Mouse (Mus musculus): Measurements from ENCODE around the gene Pclo. TPM values are rescaled to one million over a fixed set of nuclear protein-coding genes. Genes with fewer than 3 reads are reported as not detected.
"Not testable (repeated sequence)": the region's sequence is repeated elsewhere in the genome, so short reads cannot be mapped to it uniquely, and the experiment has no call there.

Pclo gene
- total RNA-seq, 2 experiments from 2014 or later, result 3.5 to 6.7 TPM

- DNase-seq, result no peak
Observed at GRCm38 (mm10) chr5:14691995-14692394, 177.3 kb downstream of the Pclo start.

DNA sequence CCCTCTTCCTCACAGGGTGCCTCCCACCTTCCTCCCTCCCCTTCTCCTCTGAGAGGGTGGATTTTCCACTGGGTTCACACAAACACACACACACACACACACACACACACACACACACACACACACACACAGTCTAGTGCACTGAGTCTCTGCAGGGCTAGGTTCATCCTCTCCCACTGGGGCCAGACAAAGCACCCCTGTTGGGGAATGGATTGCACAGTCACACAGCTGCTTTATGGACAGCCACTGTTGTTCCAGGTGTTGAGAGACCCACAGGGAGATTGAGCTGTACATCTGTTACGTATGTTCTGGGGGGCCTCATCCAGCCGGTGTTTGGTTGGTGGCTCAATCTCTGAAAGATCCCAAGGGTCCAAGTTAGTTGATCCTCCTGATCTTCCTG, 182.0 kb downstream of the Pclo start:
- DNase-seq, result no peak

GRCm38 (mm10) chr5:14700900-14701299, 186.2 kb downstream of the Pclo start:
- DNase-seq, result no peak

DNA sequence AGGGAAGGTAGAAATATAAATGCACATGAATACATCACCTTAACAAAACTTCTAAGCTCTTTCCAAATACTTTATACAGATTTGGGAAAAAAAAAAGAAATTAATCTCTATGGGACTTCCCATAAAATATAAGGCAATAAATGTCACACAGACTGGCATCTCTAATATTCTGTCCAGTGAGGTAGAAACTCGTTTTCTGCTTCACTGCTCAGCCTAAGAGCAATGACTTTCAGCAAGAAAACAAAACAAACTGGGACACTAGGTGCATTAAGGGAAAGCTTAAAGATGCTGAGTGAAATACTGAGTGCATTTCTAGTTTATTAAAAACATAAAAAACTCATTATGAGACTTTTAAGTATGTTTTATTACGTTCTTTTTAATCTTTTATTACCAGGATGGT, 190.7 kb downstream of the Pclo start:
- no peak for DNase-seq

DNA sequence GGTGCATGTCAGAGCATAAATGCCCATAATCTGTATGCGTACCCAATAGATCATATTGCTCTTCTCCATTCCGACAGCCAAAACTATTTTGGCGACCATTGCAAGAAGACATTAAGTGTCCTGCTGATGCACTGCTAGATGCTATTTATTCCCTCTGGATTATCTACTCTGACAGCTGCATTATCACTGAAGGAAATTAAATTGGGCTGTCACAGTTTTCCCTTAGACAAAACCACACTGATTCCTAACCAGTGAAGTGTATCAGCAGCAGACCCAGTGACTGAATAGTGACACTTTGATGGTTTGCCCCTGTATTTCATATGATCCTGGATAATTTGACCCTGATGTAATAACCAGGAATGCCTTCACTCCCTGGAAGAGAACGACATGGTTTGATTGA, 192.6 kb downstream of the Pclo start:
- no peak for DNase-seq

DNA sequence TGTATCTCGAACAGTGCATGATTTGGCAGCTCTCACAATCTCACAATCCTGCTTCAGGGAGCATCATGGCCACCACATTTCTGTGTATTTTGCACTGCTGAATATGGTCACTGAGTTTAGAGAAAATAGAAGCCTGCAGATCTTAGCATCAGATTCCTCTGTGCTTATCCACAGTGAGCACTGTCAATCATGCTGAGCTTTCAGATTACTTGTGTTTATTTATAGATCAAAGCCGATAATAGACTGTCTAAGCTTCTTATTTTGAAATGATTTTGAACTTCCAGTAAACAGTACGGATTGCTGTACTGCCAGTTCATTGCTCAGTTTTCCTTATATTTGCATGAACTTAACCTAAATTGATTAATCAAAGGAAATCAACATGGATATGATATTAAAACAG, 208.9 kb downstream of the Pclo start:
- DNase-seq, result no peak

- no peak for DNase-seq
Observed at GRCm38 (mm10) chr5:14728676-14729253, 214.0 kb downstream of the Pclo start.

- no peak for DNase-seq
Observed at GRCm38 (mm10) chr5:14750882-14751281, 236.2 kb downstream of the Pclo start.

- DNase-seq, result no peak
Observed at GRCm38 (mm10) chr5:14766686-14767085, 252.0 kb downstream of the Pclo start.

- DNase-seq, result no peak
Observed at GRCm38 (mm10) chr5:14782362-14783082, 267.8 kb downstream of the Pclo start.

DNA sequence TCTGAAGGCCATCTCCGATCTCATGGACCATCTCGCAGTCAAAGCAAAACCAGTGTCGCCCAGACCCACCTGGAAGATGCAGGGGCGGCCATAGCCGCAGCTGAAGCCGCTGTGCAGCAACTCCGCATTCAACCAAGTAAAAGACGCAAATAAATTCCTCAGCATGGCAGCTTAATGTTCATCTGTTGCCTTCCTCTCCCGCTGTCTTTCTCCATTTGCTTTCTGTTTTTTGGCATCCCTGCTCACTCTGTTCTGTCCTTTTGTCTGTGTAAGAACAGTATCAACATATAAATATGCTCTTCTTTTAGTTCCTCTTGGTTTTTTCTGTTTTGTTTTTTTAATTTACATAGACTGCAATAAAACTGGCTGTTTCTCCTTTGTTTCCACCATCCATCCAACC, 279.2 kb downstream of the Pclo start:
- DNase-seq, result no peak

DNA sequence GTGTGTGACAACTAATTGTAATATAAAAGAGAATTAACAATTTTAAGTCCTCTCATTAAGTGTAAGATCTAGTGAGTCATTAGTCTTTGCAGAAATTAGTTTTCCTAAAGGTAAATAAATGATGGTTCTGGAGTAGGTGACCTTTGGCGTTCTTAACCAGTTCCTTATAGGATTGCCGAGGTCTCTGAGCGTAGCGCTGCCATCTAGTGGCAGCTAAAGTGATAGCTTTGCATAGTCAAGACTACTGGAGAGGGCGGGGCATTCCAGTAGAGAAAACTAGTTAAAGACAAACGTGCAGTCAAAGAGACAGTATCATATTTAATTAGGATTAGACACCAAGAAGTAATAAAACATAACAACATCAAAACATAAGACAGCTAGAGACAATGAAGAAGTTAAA, 292.4 kb downstream of the Pclo start:
- peak; percentile 61 for DNase-seq

DNA sequence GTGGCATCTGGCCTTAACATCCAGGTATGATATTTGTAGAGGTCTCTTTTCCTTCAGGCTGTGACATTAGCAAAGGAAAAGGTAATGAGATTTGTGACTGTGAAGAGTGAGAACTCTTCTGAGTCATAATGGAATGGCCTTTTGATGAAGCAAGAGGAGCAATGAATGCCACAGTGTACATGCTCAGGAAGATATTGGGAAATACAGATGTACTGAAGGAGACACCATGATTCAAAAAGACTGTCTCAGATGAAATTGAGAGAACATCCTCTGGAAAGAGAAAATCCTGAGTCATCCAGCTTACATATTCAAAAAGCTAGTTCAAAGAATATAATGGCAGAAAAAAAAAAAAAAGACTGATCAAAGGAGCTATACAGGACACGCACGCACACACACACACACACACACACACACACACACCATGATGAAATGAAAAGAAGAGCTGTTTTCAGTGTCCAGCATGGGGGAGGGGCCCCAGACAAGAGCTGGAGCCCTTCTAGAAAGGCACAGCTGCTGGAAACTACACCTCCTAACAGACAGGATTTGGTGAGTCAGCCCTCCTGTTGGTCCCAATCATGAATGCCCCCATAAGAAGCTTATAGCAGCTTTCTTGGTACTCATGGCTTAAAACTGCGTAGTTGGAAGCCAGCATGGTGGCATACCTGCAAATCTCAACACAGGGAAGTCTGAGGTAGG, 318.6 kb downstream of the Pclo start:
- no peak for DNase-seq

GRCm38 (mm10) chr5:14834155-14834991, 319.7 kb downstream of the Pclo start:
- no peak for DNase-seq

DNA sequence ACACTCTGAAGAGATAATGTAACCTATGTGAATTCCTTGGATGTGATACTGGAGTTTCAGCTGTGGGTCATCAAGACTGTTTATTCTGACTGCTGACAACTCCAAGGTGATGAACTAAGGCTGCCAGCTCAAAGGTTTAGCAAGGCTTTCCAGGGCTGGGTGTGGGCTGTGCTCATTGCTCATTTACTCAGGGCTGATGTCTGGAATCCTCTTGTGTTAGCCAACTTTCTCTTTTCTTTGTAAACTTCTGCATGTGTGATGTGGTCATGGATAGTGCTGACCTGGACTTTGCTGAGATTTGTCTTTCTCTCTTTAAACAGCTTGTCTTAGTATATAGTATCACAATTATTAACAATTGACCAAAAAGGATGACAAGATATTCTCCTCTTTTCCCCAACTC, 338.9 kb downstream of the Pclo start:
- no peak for DNase-seq

- DNase-seq, result not testable (repeated sequence)
Observed at GRCm38 (mm10) chr5:14885291-14885690, 370.6 kb downstream of the Pclo start.

DNA sequence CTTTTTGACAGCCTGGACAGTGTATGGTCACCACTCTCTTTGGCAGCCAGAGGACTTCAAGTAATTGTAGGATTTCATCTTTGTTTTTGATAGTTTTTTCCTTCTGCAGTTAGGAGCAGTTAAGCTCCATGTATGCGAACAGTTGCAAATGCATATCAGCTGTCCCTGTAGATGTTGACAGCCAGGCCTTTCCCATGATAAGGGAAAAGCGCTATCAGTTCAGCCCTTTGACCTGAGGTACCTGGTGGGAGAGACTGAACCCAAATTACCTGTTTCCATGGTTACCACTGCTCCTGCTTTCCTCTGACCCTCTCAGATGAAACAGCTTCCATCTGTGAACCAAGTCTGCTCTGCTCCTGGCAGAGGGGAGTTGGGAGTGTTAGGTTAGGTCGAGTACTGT, 377.5 kb downstream of the Pclo start:
- no peak for DNase-seq

GRCm38 (mm10) chr5:14903539-14903938, 388.8 kb downstream of the Pclo start:
- not testable (repeated sequence) for DNase-seq

Measured in adrenal gland, postnatal 10 days (tissue).